Mouse (Mus musculus) cerebellum, postnatal 36 days (tissue): ENCODE results near the gene Acvr1b.
A peak's percentile ranks its signal among the peaks of the same experiment; 100 is the strongest.

Source experiments
- DNase-seq, 2 experiments: peaks; one replicate each; pipeline ENCODE4 v3.0.0; 2021 to 2022; ENCODE audit warnings: mixed read lengths in 2 of 2

Gene Acvr1b

GRCm38 (mm10) chr15:101173421-101174211 lies at the start of gene Acvr1b:
Gene Acvr1b (plus strand): TSS chr15:101174067.
- DNase-seq, result peak; percentile 85 to 91

GRCm38 (mm10) chr15:101125561-101125960 lies 48.3 kb upstream of the Acvr1b start:
- DNase-seq, result no peak

GRCm38 (mm10) chr15:101126876-101127544 lies 46.9 kb upstream of the Acvr1b start:
- DNase-seq, result no peak

- no peak for DNase-seq
These were observed 45.4 kb upstream of the Acvr1b start, which contains the start of gene Acvrl1 for GRCm38 (mm10) chr15:101128181-101129089. Gene Acvrl1 (plus strand): TSS chr15:101128522.

GRCm38 (mm10) chr15:101129412-101129811 lies 44.5 kb upstream of the Acvr1b start:
- DNase-seq, result no peak

- no peak for DNase-seq
These were observed 42.4 kb upstream of the Acvr1b start for GRCm38 (mm10) chr15:101131498-101131897.

GRCm38 (mm10) chr15:101132041-101132440 lies 41.8 kb upstream of the Acvr1b start:
- no peak for DNase-seq

- DNase-seq, result no peak
These were observed 41.1 kb upstream of the Acvr1b start for GRCm38 (mm10) chr15:101132761-101133160.

GRCm38 (mm10) chr15:101133993-101134704 lies 39.7 kb upstream of the Acvr1b start:
- DNase-seq, result no peak

GRCm38 (mm10) chr15:101135405-101135804 lies 38.5 kb upstream of the Acvr1b start:
- no peak for DNase-seq

GRCm38 (mm10) chr15:101137455-101137854 lies 36.4 kb upstream of the Acvr1b start:
- DNase-seq, result no peak

- DNase-seq, result no peak
These were observed 35.2 kb upstream of the Acvr1b start for GRCm38 (mm10) chr15:101138675-101139074.

- no peak for DNase-seq
These were observed 34.0 kb upstream of the Acvr1b start for GRCm38 (mm10) chr15:101139885-101140284.

- no peak for DNase-seq
These were observed 33.3 kb upstream of the Acvr1b start for GRCm38 (mm10) chr15:101140587-101140986.

GRCm38 (mm10) chr15:101141061-101141541 lies 32.8 kb upstream of the Acvr1b start:
- no peak for DNase-seq

GRCm38 (mm10) chr15:101142672-101143071 lies 31.2 kb upstream of the Acvr1b start:
- no peak for DNase-seq

- DNase-seq, result no peak
These were observed 30.4 kb upstream of the Acvr1b start for GRCm38 (mm10) chr15:101143494-101143893.

- no peak for DNase-seq
These were observed 29.7 kb upstream of the Acvr1b start for GRCm38 (mm10) chr15:101144176-101144575.

GRCm38 (mm10) chr15:101144779-101145178 lies 29.1 kb upstream of the Acvr1b start:
- no peak for DNase-seq

- DNase-seq, result peak; percentile 92
These were observed 28.3 kb upstream of the Acvr1b start for GRCm38 (mm10) chr15:101145424-101146099.
